Mouse (Mus musculus) E14TG2a.4 (cell line): ENCODE results near the gene Ap2b1.

Source experiments
- CTCF ChIP-seq: conservative IDR thresholded peaks from 2 replicates; pipeline ENCODE4 v1.5.1; 2014; ENCODE audit warnings: low read length
- POU5F1 ChIP-seq: IDR thresholded peaks from 2 replicates; pipeline ENCODE4 v1.6.1; 2014; ENCODE audit warnings: low read length, borderline replicate concordance

GRCm38 (mm10) chr11:83292251-83292587, 6.6 kb upstream of the Ap2b1 start:
- no peak for TF ChIP-seq CTCF
- TF ChIP-seq POU5F1, result no peak
